Mouse (Mus musculus): ENCODE data around the gene Msl1. TPM values are rescaled to one million over a fixed set of nuclear protein-coding genes. Genes with fewer than 3 reads are reported as not detected.

Msl1 gene
- total RNA-seq (2023), result 123 TPM

DNA sequence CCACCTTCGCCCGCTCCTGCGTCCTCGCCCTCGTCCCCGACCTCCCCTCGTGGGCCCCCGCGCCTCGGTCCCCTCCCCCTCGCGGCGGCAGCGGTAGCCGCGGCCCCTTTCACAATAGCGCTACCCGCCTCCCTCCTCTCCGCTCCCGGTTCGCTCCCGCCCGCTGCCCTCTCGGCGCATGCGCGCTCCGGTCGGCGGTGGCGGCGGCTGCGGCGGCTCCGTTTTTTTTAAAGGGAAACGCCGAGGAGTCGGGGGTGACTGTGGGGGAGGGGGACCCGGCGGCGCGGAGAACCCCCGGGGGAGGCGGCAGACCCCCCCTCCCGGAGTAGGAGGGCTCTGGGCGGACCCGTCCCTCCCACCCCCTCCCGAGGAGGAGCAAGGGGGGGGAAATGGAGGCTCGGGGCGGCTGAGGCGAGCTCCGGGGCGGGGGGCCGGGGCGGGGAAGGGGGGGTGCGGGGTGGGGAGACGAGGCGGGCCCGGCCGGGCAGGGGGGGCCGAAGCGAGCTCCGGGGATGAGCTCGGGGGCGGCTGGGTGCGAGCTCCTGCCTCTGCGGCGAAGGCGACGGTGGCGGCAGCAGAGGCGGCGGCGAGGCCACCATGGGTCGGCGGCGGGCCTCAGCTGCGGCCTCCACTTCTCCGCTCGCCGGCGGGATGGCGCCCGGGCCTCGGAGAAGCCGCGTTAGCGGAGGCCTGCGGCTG is at the start of gene Msl1:
Gene Msl1 (plus strand): TSS at position 502 of the 699 bp plus-strand sequence.

DNA sequence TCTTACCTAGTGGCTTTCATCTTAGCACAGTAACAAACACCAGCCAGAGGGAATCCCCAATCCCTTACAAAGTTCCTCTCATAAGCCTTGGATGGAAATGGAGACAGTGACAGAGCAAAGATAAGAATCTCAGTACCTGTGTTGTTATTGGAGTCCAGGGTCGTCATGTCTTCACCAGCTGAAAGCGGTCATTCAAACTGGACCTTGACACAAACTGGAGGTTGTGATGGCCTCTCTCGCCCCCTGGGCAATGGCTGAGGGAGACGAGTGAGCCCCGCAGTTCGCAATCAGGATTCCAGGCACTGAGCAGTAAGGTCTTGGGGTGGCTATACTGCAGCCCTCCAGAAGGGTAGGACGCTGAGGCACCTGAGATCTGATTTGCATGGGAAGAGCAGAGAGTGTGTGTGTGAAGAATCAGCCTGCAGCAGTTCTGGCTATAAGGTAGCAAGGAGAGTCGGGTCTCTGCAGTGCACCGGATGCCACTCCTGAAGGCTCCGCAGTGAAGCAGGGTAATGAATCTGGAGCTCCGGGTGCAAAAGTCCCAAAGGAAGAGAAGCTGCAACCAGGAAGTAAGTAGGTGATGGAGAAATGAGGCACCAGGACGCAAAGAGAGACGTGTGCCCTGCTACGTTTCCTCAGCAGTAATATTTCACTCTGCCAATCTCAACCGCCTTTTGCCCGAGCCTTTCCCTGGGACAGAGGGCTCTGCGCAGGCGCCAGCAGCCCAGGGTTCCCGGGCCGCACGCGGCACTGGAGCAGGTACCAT is 20.6 kb upstream of the Msl1 start, which contains the start of gene Nr1d1:
Gene Nr1d1 (minus strand): TSS at position 752 of the 766 bp plus-strand sequence.

DNA sequence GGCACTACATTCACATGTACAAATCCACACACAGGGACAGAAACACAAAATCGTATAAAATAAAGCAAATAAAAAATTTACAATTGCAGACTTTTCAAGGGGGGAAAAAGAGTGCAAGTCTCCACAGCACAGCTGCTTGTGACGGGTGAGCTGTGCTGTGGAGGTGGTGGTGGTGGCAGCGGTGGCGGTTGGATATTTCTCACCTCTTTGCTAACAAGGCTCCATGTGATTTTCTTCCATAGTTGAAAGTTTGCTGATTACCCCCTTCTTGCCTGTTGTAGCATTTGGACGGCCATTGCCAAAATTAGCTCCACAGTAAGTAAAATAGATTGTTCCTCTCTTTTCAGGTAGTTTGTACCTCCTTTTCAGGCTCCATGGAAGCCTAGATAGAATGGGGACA is 9.3 kb downstream of the Msl1 start, which contains the start of gene Casc3:
Gene Casc3 (plus strand): TSS at position 301 of the 400 bp plus-strand sequence.

DNA sequence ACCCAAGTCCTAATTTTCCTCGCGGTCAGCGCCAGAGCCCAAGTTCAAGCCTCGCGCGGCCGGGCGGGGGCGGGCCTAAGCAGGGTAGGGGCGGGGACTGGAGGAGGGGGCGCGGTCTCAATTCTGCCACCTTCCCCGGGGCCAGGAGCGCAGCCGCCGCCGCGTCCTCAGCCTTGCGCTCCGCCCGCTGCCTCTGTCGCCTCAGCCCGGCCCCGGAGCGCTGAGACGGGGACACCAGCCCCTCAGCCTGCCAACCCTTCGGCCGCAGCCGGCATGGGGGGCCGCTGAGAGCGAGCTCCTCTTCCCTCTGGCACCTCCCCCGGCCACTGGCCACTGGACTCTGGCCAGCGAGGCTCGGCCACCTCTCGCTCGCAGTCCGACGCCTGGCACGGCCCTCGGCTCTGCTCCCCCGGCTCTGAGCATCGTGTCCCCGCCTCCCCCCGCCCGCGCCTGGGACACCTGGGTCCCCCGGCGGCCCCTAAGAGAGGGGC is 41.4 kb downstream of the Msl1 start, which contains the start of gene Rapgefl1:
Gene Rapgefl1 (plus strand): TSS at position 135 of the 491 bp plus-strand sequence.

Other genes with a start within 250 kb of the Msl1 start
- gene Ikzf3, start 249.5 kb upstream of the Msl1 start, total RNA-seq (2023), result 133 TPM
- gene Zpbp2, start 244.4 kb upstream of the Msl1 start, total RNA-seq (2023), result 5.8 TPM
- gene Ormdl3, start 208.1 kb upstream of the Msl1 start, total RNA-seq (2023), result 23.7 TPM
- not detected for gene Lrrc3c, start 197.2 kb upstream of the Msl1 start, total RNA-seq (2023)
- 23.9 TPM for gene Gm12355, start 169.9 kb upstream of the Msl1 start, total RNA-seq (2023)
- 0.35 TPM for gene Gsdma3, start 169.2 kb upstream of the Msl1 start, total RNA-seq (2023)
- gene Gsdma2, start 148.8 kb upstream of the Msl1 start, total RNA-seq (2023), result not detected
- gene Gsdma, start 131.2 kb upstream of the Msl1 start, total RNA-seq (2023), result not detected
- 78.2 TPM for gene Psmd3, start 113.0 kb upstream of the Msl1 start, total RNA-seq (2023)
- gene Csf3, start 94.3 kb upstream of the Msl1 start, total RNA-seq (2023), result not detected
- 75.6 TPM for gene Med24, start 66.1 kb upstream of the Msl1 start, total RNA-seq (2023)
- gene Thra, start 54.9 kb upstream of the Msl1 start, total RNA-seq (2023), result 44.0 TPM
- gene Nr1d1, start 20.2 kb upstream of the Msl1 start, total RNA-seq (2023), result 5.1 TPM
- gene Casc3, start 9.4 kb downstream of the Msl1 start, total RNA-seq (2023), result 119 TPM
- not detected for gene Rapgefl1, start 41.3 kb downstream of the Msl1 start, total RNA-seq (2023)
- gene Wipf2, start 68.1 kb downstream of the Msl1 start, total RNA-seq (2023), result 41.1 TPM
- 4.0 TPM for gene Cdc6, start 112.3 kb downstream of the Msl1 start, total RNA-seq (2023)
- 95.9 TPM for gene Rara, start 132.3 kb downstream of the Msl1 start, total RNA-seq (2023)
- gene Gjd3, start 187.5 kb downstream of the Msl1 start, total RNA-seq (2023), result not detected
- gene Top2a, start 228.7 kb downstream of the Msl1 start, total RNA-seq (2023), result 6.7 TPM
- 449 TPM for gene Igfbp4, start 245.7 kb downstream of the Msl1 start, total RNA-seq (2023)